Mouse (Mus musculus) myocyte (in vitro differentiated cells): ENCODE data around the gene Lce1a1.

Experiments
- E2F4 ChIP-seq: IDR thresholded peaks from one replicate; pipeline ENCODE4 v1.6.1; 2011; ENCODE audit warnings: mild to moderate bottlenecking, control low read depth, moderate library complexity; ENCODE audit not compliant: insufficient read depth
- MAX ChIP-seq: IDR thresholded peaks from one replicate; pipeline ENCODE4 v1.6.1; 2011; ENCODE audit warnings: low read depth, mild to moderate bottlenecking, control low read depth
- POLR2A ChIP-seq: IDR thresholded peaks from one replicate; pipeline ENCODE4 v1.6.1; 2011; ENCODE audit warnings: low read depth, mild to moderate bottlenecking, control low read depth, moderate library complexity; ENCODE audit not compliant: insufficient read length
- POLR2AphosphoS2 ChIP-seq: IDR thresholded peaks from one replicate; pipeline ENCODE4 v1.6.1; 2011; ENCODE audit warnings: low read depth, control low read depth; ENCODE audit not compliant: insufficient read length
- SRF ChIP-seq: IDR thresholded peaks from one replicate; pipeline ENCODE4 v1.6.1; 2011; ENCODE audit warnings: low read depth; ENCODE audit not compliant: control insufficient read depth, insufficient read length

DNA sequence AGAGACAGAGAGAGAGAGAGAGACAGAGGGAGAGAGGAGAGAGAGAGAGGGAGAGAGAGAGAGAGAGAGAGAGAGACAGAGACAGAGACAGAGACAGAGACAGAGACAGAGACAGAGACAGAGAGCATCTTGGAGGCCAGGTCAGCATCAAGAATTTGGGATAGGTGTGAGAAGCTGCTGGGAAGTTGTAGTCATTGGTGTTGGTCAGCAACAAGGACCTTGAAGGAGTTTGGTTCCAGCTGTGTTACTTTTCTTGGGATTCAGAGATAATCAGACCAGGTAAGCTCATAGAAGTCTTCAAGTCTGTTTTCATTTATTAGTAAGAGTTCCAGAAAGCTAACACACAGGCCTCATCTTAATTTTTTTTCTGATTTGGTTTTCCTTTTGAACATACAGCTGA lies 40.7 kb downstream of the Lce1a1 start, which contains the start of gene 2210017I01Rik:
- TF ChIP-seq POLR2A (no peak), SRF (no peak), POLR2AphosphoS2 (no peak), MAX (no peak), E2F4 (no peak)
